Mouse (Mus musculus) liver, embryonic 13.5 days (tissue): Measurements from ENCODE around the gene Ubox5. TPM values are rescaled to one million over a fixed set of nuclear protein-coding genes. Genes with fewer than 3 reads are reported as not detected.
A peak's percentile ranks its signal among the peaks of the same experiment; 100 is the strongest.
"Not testable (repeated sequence)": the region's sequence is repeated elsewhere in the genome, so short reads cannot be mapped to it uniquely, and the experiment has no call there.

Experiments used
- ATAC-seq: fragments of 200-750 bp; cut with Nextera tagmentation; 2 replicates; pipeline ENCODE4 v1.8.0; 2017; ENCODE audit warnings: low read depth, mild to moderate bottlenecking, moderate number of reproducible peaks, moderate library complexity
- DNase-seq: peaks from one replicate; pipeline ENCODE4 v3.0.0; 2022
- H3K27ac ChIP-seq: fragments of 300-500 bp; sonication (generic); 2 replicates; pipeline ENCODE4 v1.5.1; 2015; ENCODE audit warnings: moderate library complexity, mild to moderate bottlenecking, inconsistent platforms
- H3K27me3 ChIP-seq: fragments of 300-500 bp; sonication (generic); 2 replicates; pipeline ENCODE4 v1.6.1; 2015; ENCODE audit warnings: mild to moderate bottlenecking, inconsistent platforms
- H3K36me3 ChIP-seq: fragments of 300-500 bp; sonication (generic); 2 replicates; pipeline ENCODE4 v1.6.1; 2015; ENCODE audit warnings: mild to moderate bottlenecking, inconsistent platforms
- H3K4me1 ChIP-seq: fragments of 300-500 bp; sonication (generic); replicated peaks from 2 replicates; pipeline ENCODE4 v1.6.1; 2015; ENCODE audit warnings: inconsistent platforms
- H3K4me2 ChIP-seq: fragments of 300-500 bp; sonication (generic); 2 replicates; pipeline ENCODE4 v1.6.1; 2015; ENCODE audit warnings: inconsistent platforms, mild to moderate bottlenecking, moderate library complexity
- H3K4me3 ChIP-seq: fragments of 300-500 bp; sonication (generic); replicated peaks from 2 replicates; pipeline ENCODE4 v1.5.1; 2015; ENCODE audit warnings: mild to moderate bottlenecking, inconsistent platforms
- H3K9ac ChIP-seq: fragments of 300-500 bp; sonication (generic); 2 replicates; pipeline ENCODE4 v1.6.1; 2015; ENCODE audit warnings: mild to moderate bottlenecking, inconsistent platforms
- H3K9me3 ChIP-seq: fragments of 300-500 bp; sonication (generic); replicated peaks from 2 replicates; pipeline ENCODE4 v1.6.1; 2016; ENCODE audit warnings: inconsistent platforms
- WGBS: fragments of 180-500 bp; shearing (Covaris S2); methylation state at CpG from one replicate; pipeline ENCODE4 v1.1.7; 2015; ENCODE audit not compliant: insufficient replicate concordance; 5-methylcytosine and 5-hydroxymethylcytosine counted together
- polyA plus RNA-seq: library from polyadenylated mRNA; unstranded; fragments of >200 nt; fragmentation: Nextera tagmentation; extraction: Ambion mirVana; gene quantifications from 2 replicates; pipeline ENCODE4 v1.2.1, GENCODE M21; 2015

The Ubox5 gene
- polyA plus RNA-seq, 1 experiment from 2014 or later: 6.2 TPM

DNA sequence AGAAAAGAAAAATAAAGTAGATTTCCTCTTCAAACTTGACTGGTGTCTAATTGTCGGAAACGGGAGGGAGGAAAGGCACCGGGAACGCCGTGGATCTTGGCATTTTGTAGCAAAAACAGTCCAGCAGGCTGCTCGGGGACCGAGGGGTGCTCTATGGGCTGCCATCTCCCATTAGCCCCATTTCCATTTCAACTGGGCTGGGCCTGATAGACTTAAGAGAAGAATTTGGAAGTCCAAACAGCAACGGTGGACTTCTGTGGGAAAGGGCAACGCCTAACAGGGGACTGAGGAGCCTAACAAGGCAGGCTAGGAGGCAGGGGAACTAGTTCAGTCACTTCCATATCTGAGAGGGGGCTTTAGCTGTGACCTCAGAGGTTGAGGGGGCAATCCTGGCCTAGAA, 52.8 kb downstream of the Ubox5 start:
- no peak for DNase-seq
- Histone ChIP-seq H3K9ac (no peak overlapping the region), H3K4me3 (peak overlapping the region; percentile 20; the same call in 1 of the 2 replicates)

DNA sequence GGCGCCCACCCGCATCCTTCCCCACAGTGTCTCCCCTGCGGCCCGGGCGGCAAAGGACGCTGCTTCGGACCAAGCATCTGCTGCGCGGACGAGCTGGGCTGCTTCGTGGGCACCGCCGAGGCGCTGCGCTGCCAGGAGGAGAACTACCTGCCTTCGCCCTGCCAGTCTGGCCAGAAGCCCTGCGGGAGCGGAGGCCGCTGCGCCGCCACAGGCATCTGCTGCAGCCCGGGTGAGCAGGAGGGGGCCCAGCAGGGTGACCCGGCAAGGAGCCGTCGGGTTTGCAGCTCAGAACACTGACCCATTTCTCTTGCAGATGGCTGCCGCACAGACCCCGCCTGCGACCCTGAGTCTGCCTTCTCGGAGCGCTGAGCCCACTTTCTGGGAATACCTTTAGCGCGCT, 53.3 kb downstream of the Ubox5 start:
- not testable (repeated sequence) for H3K27ac ChIP-seq, ATAC-seq, H3K9me3 ChIP-seq, H3K9ac ChIP-seq, DNase-seq, H3K36me3 ChIP-seq
- Histone ChIP-seq H3K4me2 (peak overlapping the region; percentile 43), H3K4me3 (peak overlapping the region; percentile 20), H3K4me1 (peaks cover 29% of the 10 kb centered on the region), H3K27me3 (peaks cover 81% of the 10 kb centered on the region)
- WGBS: 7% methylated on average over 32 of the region's 32 CpGs

More for the DNA sequence above, 52.8 kb downstream of the Ubox5 start:
- Histone ChIP-seq H3K4me2 (peak overlapping the region; percentile 43; the same call in 1 of the 2 replicates), H3K4me1 (peaks cover 29% of the 10 kb centered on the region), H3K36me3 (no peaks in the 10 kb centered on the region), H3K9me3 (no peaks in the 10 kb centered on the region), H3K27me3 (peaks cover 86% of the 10 kb centered on the region), H3K27ac (no peak overlapping the region)
- WGBS: 8% methylated on average over 9 of the region's 9 CpGs
- no peak for ATAC-seq

DNA sequence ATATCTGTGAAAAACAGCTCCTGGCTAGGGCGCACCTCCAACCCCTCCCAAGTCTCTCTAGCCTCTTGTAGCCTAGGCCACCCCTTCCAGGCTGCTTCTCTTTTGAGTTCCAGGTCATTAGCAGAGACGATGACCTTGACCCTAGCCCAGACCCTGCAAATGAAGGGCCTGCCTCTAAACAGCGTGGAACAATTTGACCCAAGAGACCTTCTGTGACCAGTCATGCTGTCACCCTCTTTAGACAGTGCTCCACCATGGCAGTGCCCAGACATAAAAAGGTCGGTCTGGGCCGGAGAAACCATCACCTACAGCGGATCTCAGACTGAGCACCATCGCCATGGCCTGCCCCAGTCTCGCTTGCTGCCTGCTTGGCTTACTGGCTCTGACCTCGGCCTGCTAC, 54.0 kb downstream of the Ubox5 start, which contains the start of gene Oxt:
Oxt (plus strand) TSS at position 301 of the 400 bp plus-strand sequence.
- 52% methylated on average over 9 of the region's 9 CpGs for WGBS
- H3K27ac ChIP-seq: no peak within 1 kb of the TSS
- no peak within 1 kb of the TSS for H3K9ac ChIP-seq
- no peak for DNase-seq
- no peaks in the 10 kb centered on the region for H3K9me3 ChIP-seq
- no peak for ATAC-seq
- H3K4me1 ChIP-seq: peaks cover 29% of the 10 kb centered on the region
- H3K4me3 ChIP-seq: peak within 1 kb of the TSS; percentile 20
- H3K36me3 ChIP-seq: no peaks in the 10 kb centered on the region
- peak within 1 kb of the TSS; percentile 43 for H3K4me2 ChIP-seq
- peaks cover 74% of the 10 kb centered on the region for H3K27me3 ChIP-seq

DNA sequence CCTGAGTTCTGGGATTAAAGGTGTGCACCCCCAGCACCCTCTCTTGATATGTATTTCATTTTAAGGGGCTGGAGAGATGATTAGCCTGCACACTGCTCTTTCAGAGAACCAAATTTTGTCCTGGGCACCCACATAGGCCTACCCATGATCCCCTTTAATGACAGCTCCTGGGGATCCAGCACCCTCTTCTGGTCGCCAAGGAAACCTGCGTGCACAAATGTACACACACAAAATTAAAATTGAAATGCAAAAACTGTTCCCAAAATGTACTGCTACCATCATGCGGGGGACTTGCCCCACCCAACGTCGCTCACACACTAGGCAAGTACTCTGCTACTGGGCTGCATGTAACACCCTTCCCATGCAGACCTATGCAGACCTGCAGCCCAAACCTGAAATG, 54.9 kb downstream of the Ubox5 start:
- Histone ChIP-seq H3K4me1 (peaks cover 23% of the 10 kb centered on the region), H3K4me3 (no peak overlapping the region), H3K36me3 (no peaks in the 10 kb centered on the region), H3K4me2 (no peak overlapping the region), H3K9me3 (no peaks in the 10 kb centered on the region), H3K27me3 (peaks cover 65% of the 10 kb centered on the region), H3K27ac (no peak overlapping the region), H3K9ac (no peak overlapping the region)
- WGBS: 68% methylated on average over 5 of the region's 5 CpGs
- ATAC-seq (no peak), DNase-seq (no peak)

DNA sequence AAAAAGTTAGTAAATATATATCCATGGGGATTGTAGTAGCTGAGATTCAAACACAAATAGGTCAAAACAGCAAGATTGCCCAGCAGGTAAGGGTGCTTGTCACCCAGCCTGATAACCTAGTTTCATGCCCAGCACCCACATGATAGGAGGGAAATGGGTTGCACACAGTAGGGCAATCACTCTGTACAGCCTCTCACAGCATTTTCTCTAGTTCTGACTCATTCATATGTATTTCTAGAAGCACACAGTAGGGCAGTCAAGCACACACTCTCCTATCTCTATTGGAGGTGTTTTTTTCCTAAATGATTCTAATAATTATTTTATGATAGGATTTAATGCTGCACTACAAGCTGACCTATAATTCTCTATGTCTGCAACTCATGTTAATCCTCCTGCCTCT, 59.9 kb downstream of the Ubox5 start:
- H3K4me3 ChIP-seq: no peak overlapping the region
- no peaks in the 10 kb centered on the region for H3K9me3 ChIP-seq
- no peak overlapping the region for H3K4me2 ChIP-seq
- no peak overlapping the region for H3K27ac ChIP-seq
- no peak overlapping the region for H3K9ac ChIP-seq
- DNase-seq (no peak), ATAC-seq (no peak)
- H3K36me3 ChIP-seq: peaks cover 23% of the 10 kb centered on the region
- H3K27me3 ChIP-seq: peaks cover 15% of the 10 kb centered on the region
- peaks cover 6% of the 10 kb centered on the region for H3K4me1 ChIP-seq

DNA sequence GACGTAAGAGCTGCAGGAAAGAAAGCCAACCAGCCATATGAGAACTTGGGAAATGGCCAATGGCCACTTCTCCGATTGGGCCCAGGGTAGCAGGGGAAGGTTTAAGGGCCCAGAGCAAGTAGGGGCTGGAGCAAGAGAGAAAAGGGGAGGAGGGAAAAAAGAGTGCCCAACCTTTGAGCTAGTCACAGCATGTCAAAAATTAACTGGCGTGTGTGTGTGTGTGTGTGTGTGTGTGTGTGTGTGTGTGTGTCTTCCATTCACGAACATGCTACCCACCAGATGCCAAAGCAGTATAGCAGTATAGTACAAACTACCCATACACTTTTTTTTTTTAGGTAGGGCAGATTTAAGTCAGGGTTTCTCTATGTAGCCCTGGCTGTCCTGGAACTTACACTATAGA, 60.9 kb downstream of the Ubox5 start:
- Histone ChIP-seq H3K4me1 (peaks cover 16% of the 10 kb centered on the region), H3K27ac (no peak overlapping the region), H3K36me3 (peaks cover 25% of the 10 kb centered on the region), H3K4me2 (no peak overlapping the region), H3K4me3 (no peak overlapping the region), H3K27me3 (peaks cover 7% of the 10 kb centered on the region; the same call in 1 of the 2 replicates), H3K9ac (no peak overlapping the region), H3K9me3 (no peaks in the 10 kb centered on the region)
- WGBS: 72% methylated on average over 4 of the region's 4 CpGs
- DNase-seq (no peak), ATAC-seq (no peak)

DNA sequence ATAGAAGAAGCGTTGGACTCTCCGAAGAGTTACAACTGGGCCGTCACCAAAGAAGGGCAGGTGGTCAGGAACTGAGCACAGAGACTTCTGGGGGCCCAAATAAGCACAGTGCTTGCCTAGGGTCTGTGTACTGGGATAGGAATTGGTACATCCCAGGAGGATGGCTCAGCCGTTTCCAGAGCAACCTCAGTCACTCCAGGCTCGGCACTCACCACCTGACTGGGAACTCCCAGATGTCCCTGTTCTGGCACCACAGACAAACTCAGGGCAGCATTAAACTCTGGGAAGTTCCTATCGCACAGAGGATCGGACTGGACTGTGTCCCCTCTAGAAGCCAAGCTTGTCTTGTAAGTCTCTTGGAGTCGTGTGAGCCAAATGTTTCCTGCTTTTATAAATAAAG, 64.9 kb downstream of the Ubox5 start:
- H3K4me1 ChIP-seq: peaks cover 27% of the 10 kb centered on the region
- H3K27me3 ChIP-seq: no peaks in the 10 kb centered on the region
- ATAC-seq: no peak
- no peak for DNase-seq
- H3K27ac ChIP-seq: no peak overlapping the region
- H3K4me2 ChIP-seq: peak overlapping the region; percentile 96
- H3K36me3 ChIP-seq: peaks cover 25% of the 10 kb centered on the region
- WGBS: 87% methylated on average over 8 of the region's 8 CpGs
- peak overlapping the region; percentile 88 for H3K9ac ChIP-seq
- peak overlapping the region; percentile 84 for H3K4me3 ChIP-seq
- no peaks in the 10 kb centered on the region for H3K9me3 ChIP-seq

DNA sequence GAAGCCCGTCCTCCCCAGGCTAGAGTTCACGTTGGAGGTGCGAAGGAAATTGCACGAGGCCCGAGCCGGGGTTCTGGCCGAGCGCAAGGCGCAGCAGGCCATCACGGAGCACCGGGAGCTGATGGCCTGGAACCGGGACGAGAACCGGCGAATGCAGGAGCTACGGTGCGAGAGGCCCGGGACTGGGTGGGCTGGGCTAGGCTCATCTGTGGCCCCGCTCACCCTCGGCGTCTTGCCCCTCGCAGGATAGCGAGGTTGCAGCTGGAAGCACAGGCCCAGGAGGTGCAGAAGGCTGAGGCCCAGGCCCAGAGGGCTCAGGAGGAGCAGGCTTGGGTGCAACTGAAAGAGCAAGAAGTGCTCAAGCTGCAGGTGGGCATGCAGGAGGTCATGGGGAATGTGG, 65.8 kb downstream of the Ubox5 start:
- peak overlapping the region; percentile 84 for H3K4me3 ChIP-seq
- H3K27me3 ChIP-seq: no peaks in the 10 kb centered on the region
- peak; percentile 2; the same call in 1 of the 2 replicates for ATAC-seq
- peaks cover 25% of the 10 kb centered on the region for H3K36me3 ChIP-seq
- H3K4me2 ChIP-seq: peak overlapping the region; percentile 96
- H3K9ac ChIP-seq: peak overlapping the region; percentile 88
- no peak for DNase-seq
- under 1% methylated on average over 23 of the region's 23 CpGs for WGBS
- H3K27ac ChIP-seq: peak overlapping the region; percentile 41
- H3K9me3 ChIP-seq: no peaks in the 10 kb centered on the region
- peaks cover 27% of the 10 kb centered on the region for H3K4me1 ChIP-seq

DNA sequence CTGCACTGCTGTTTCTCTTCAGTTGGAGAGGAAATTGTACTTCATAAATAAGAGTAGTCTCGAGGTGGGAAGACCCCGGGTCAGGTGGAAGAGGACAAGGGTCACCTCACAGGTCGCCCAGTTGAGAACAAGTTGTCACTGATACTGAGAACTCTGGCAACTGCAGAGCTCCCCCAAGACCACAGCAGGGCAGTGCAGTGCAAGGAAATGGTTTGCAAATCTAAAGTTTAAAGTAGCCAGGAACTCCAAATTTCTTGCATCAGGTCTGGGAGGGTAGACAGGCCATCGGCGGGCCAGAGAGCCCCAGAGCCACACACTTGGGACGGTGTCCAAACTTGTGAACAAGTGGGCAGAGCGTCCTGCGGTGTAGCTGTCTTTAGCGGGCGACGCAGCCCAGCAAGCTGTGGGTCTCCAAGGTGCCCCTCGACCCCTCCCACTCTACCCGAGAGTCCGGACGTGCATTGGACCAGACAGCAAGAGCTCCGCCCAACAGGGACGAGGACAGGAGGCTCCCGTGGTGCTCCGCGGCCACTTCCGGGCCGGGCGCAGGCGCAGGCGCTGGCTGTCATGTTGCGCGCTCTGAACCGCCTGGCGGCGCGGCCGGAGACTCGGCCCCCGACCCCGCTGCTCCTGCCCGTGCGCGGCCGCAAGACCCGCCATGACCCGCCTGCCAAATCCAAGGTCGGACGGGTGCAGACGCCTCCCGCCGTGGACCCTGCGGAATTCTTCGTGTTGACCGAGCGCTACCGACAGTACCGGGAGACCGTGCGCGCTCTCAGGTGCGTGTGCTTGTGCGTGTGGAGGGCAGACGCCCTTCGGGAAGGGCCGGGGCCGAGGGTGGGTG, 66.4 kb downstream of the Ubox5 start, which contains the start of gene Mrps26:
Mrps26 (plus strand) TSS at position 531 of the 844 bp plus-strand sequence.
- H3K9me3 ChIP-seq: no peaks in the 10 kb centered on the region
- DNase-seq: peak; percentile 87
- peak; percentile 98 for ATAC-seq
- H3K9ac ChIP-seq: peak within 1 kb of the TSS; percentile 88
- H3K4me3 ChIP-seq: peak within 1 kb of the TSS; percentile 84
- H3K27me3 ChIP-seq: no peaks in the 10 kb centered on the region
- H3K36me3 ChIP-seq: peaks cover 25% of the 10 kb centered on the region
- H3K27ac ChIP-seq: peak within 1 kb of the TSS; percentile 58
- peaks cover 27% of the 10 kb centered on the region for H3K4me1 ChIP-seq
- under 1% methylated on average over 61 of the region's 61 CpGs for WGBS
- peak within 1 kb of the TSS; percentile 96 for H3K4me2 ChIP-seq

DNA sequence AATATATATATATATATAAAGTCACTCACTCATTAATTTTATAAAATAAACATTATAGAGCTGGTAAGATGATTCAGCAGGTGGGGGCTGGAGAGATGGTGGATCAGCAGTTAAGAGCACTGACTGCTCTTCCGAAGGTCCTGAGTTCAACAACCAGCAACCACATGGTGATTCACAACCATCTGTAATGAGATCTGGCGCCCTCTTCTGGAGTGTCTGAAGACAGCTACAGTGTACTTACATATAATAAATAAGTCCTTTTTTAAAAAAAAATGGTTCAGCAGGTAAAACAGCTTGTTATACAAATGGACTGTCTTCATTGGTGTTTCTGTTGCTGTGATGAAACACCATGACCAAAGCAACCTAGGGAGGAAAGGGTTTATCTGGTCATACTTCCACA, 71.8 kb downstream of the Ubox5 start:
- Histone ChIP-seq H3K4me1 (peaks cover 6% of the 10 kb centered on the region), H3K4me2 (no peak overlapping the region), H3K4me3 (no peak overlapping the region), H3K9ac (no peak overlapping the region), H3K9me3 (no peaks in the 10 kb centered on the region), H3K36me3 (peaks cover 27% of the 10 kb centered on the region), H3K27ac (no peak overlapping the region), H3K27me3 (no peaks in the 10 kb centered on the region)
- DNase-seq (no peak), ATAC-seq (no peak)
- WGBS: 46% methylated on average over 2 of the region's 2 CpGs

DNA sequence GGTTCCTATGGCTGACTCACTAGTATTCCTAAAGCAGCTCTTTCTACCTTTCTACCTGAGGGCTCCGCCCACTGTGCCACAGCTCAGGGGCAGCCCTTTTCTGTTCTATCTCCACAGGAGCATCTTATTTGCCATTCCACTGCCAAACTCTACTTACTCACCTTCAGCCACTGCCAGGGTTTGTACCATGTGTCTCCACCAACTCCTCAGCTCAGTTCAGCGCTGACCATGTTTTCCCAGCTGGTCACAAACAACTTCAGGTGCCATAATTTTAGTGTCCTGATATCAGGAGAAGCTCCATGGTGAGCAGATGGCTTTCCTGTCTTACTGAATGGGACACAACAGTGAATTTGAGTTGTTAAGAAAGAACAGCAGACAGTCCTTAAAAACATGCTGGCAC, 72.4 kb downstream of the Ubox5 start:
- no peak overlapping the region for H3K4me3 ChIP-seq
- ATAC-seq: no peak
- no peak overlapping the region for H3K27ac ChIP-seq
- no peak for DNase-seq
- no peaks in the 10 kb centered on the region for H3K27me3 ChIP-seq
- WGBS: 84% methylated on average over 2 of the region's 2 CpGs
- peaks cover 31% of the 10 kb centered on the region for H3K36me3 ChIP-seq
- no peak overlapping the region for H3K4me2 ChIP-seq
- no peak overlapping the region for H3K9ac ChIP-seq
- no peaks in the 10 kb centered on the region for H3K9me3 ChIP-seq
- H3K4me1 ChIP-seq: no peaks in the 10 kb centered on the region; the same call in 1 of the 2 replicates

DNA sequence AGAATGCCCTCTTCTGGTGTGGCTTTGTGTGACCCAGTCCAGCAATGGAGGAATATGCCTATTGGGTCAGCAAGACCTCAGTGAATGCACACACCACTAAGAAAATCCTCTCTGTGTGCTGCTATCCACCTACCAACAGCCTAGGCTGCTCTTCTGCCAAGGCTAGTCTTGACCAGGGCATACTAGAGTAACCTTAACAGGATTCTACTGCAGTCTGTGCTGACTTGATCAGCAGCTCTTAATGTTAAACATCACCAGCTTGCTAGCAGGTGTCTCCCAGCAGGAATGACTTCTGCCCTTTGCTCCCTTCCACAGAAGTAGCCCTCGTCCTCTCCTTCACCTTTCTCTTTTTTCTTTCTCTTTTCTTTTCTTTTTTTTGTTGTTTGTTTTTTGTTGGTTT, 73.5 kb downstream of the Ubox5 start:
- ATAC-seq (no peak), DNase-seq (no peak)
- H3K27ac ChIP-seq: no peak overlapping the region
- no peaks in the 10 kb centered on the region for H3K9me3 ChIP-seq
- H3K9ac ChIP-seq: no peak overlapping the region
- WGBS: 72% methylated on average over 1 of the region's 1 CpGs
- H3K27me3 ChIP-seq: no peaks in the 10 kb centered on the region
- no peaks in the 10 kb centered on the region for H3K4me1 ChIP-seq
- H3K36me3 ChIP-seq: peaks cover 43% of the 10 kb centered on the region
- no peak overlapping the region for H3K4me2 ChIP-seq
- no peak overlapping the region for H3K4me3 ChIP-seq
